Mouse (Mus musculus): Measurements from ENCODE around the gene Sctr. TPM values are rescaled to one million over a fixed set of nuclear protein-coding genes. Genes with fewer than 3 reads are reported as not detected.

Gene Sctr
- polyA plus RNA-seq, 1 experiment from 2014 or later: 1.3 TPM

- 0 out of 2 replicates have a peak, but pooled peaks cover 2% of the 10 kb centered on the region for H3K4me1 ChIP-seq (replicated peaks; ENCODE audit: control insufficient read depth, insufficient read depth, low read length)
- no peak overlapping the region for H3K4me2 ChIP-seq (ENCODE audit: low read length)
- H3K4me3 ChIP-seq (ENCODE audit: low read depth, low read length): no peak overlapping the region
- WGBS: 70% methylated on average over 6 of the region's 6 CpGs
- no peak for ATAC-seq (replicated peaks; ENCODE audit: low FRiP score, low TSS enrichment, low read depth)
- no peaks in the 10 kb centered on the region for H3K27me3 ChIP-seq (replicated peaks; ENCODE audit: control insufficient read depth, insufficient read depth, low read length)
- no peaks in the 10 kb centered on the region for H3K9me3 ChIP-seq (ENCODE audit: control insufficient read depth, low read length)
- no peak overlapping the region for H3K9ac ChIP-seq (ENCODE audit: low read length)
- no peaks in the 10 kb centered on the region for H3K36me3 ChIP-seq (ENCODE audit: control insufficient read depth, insufficient read depth, low read length)
- no peak for DNase-seq (ENCODE audit: low spot score)
- H3K27ac ChIP-seq (ENCODE audit: low read depth): no peak overlapping the region
Observed at GRCm38 (mm10) chr1:120055475-120055874, 48.8 kb downstream of the Sctr start.

- 0 out of 2 replicates have a peak, but pooled peaks cover 2% of the 10 kb centered on the region for H3K4me1 ChIP-seq (replicated peaks; ENCODE audit: control insufficient read depth, insufficient read depth, low read length)
- DNase-seq (ENCODE audit: low spot score): no peak
- WGBS: 79% methylated on average over 7 of the region's 7 CpGs
- H3K4me2 ChIP-seq (ENCODE audit: low read length): no peak overlapping the region
- H3K27me3 ChIP-seq (replicated peaks; ENCODE audit: control insufficient read depth, insufficient read depth, low read length): no peaks in the 10 kb centered on the region
- ATAC-seq (replicated peaks; ENCODE audit: low FRiP score, low TSS enrichment, low read depth): no peak
- H3K9ac ChIP-seq (ENCODE audit: low read length): no peak overlapping the region
- no peaks in the 10 kb centered on the region for H3K36me3 ChIP-seq (ENCODE audit: control insufficient read depth, insufficient read depth, low read length)
- no peaks in the 10 kb centered on the region for H3K9me3 ChIP-seq (ENCODE audit: control insufficient read depth, low read length)
- no peak overlapping the region for H3K4me3 ChIP-seq (ENCODE audit: low read depth, low read length)
- no peak overlapping the region for H3K27ac ChIP-seq (ENCODE audit: low read depth)
Observed at GRCm38 (mm10) chr1:120056236-120056635, 49.5 kb downstream of the Sctr start.

- no peak for ATAC-seq (replicated peaks; ENCODE audit: low FRiP score, low TSS enrichment, low read depth)
- H3K4me2 ChIP-seq (ENCODE audit: low read length): no peak overlapping the region
Observed at GRCm38 (mm10) chr1:120057044-120057443, 50.4 kb downstream of the Sctr start.

GRCm38 (mm10) chr1:120057674-120058430, 51.2 kb downstream of the Sctr start:
- no peak for ATAC-seq (replicated peaks; ENCODE audit: low FRiP score, low TSS enrichment, low read depth)
- Histone ChIP-seq H3K4me2 (ENCODE audit: low read length) (no peak overlapping the region), H3K9me3 (ENCODE audit: control insufficient read depth, low read length) (no peaks in the 10 kb centered on the region), H3K4me1 (replicated peaks; ENCODE audit: control insufficient read depth, insufficient read depth, low read length) (0 out of 2 replicates have a peak, but pooled peaks cover 2% of the 10 kb centered on the region), H3K27me3 (replicated peaks; ENCODE audit: control insufficient read depth, insufficient read depth, low read length) (no peaks in the 10 kb centered on the region), H3K27ac (ENCODE audit: low read depth) (no peak overlapping the region), H3K36me3 (ENCODE audit: control insufficient read depth, insufficient read depth, low read length) (no peaks in the 10 kb centered on the region), H3K4me3 (ENCODE audit: low read depth, low read length) (no peak overlapping the region), H3K9ac (ENCODE audit: low read length) (no peak overlapping the region)
- WGBS: 57% methylated on average over 8 of the region's 8 CpGs
- no peak for DNase-seq (ENCODE audit: low spot score)

More at GRCm38 (mm10) chr1:120057044-120057443, 50.4 kb downstream of the Sctr start:
- no peak overlapping the region for H3K27ac ChIP-seq (ENCODE audit: low read depth)
- no peak overlapping the region for H3K4me3 ChIP-seq (ENCODE audit: low read depth, low read length)
- no peak overlapping the region for H3K9ac ChIP-seq (ENCODE audit: low read length)
- H3K9me3 ChIP-seq (ENCODE audit: control insufficient read depth, low read length): no peaks in the 10 kb centered on the region
- H3K36me3 ChIP-seq (ENCODE audit: control insufficient read depth, insufficient read depth, low read length): no peaks in the 10 kb centered on the region
- no peak for DNase-seq (ENCODE audit: low spot score)
- no peaks in the 10 kb centered on the region for H3K27me3 ChIP-seq (replicated peaks; ENCODE audit: control insufficient read depth, insufficient read depth, low read length)
- WGBS: 59% methylated on average over 14 of the region's 14 CpGs
- 0 out of 2 replicates have a peak, but pooled peaks cover 2% of the 10 kb centered on the region for H3K4me1 ChIP-seq (replicated peaks; ENCODE audit: control insufficient read depth, insufficient read depth, low read length)

- Histone ChIP-seq H3K4me2 (ENCODE audit: low read length) (no peak overlapping the region), H3K9me3 (ENCODE audit: control insufficient read depth, low read length) (no peaks in the 10 kb centered on the region), H3K27ac (ENCODE audit: low read depth) (no peak overlapping the region), H3K4me1 (replicated peaks; ENCODE audit: control insufficient read depth, insufficient read depth, low read length) (0 out of 2 replicates have a peak, but pooled peaks cover 2% of the 10 kb centered on the region), H3K4me3 (ENCODE audit: low read depth, low read length) (no peak overlapping the region), H3K36me3 (ENCODE audit: control insufficient read depth, insufficient read depth, low read length) (no peaks in the 10 kb centered on the region), H3K9ac (ENCODE audit: low read length) (no peak overlapping the region), H3K27me3 (replicated peaks; ENCODE audit: control insufficient read depth, insufficient read depth, low read length) (no peaks in the 10 kb centered on the region)
- 75% methylated on average over 5 of the region's 5 CpGs for WGBS
- DNase-seq (ENCODE audit: low spot score) (no peak), ATAC-seq (replicated peaks; ENCODE audit: low FRiP score, low TSS enrichment, low read depth) (no peak)
Observed at GRCm38 (mm10) chr1:120060687-120061086, 54.0 kb downstream of the Sctr start.

- Histone ChIP-seq H3K27ac (ENCODE audit: low read depth) (no peak overlapping the region), H3K4me1 (replicated peaks; ENCODE audit: control insufficient read depth, insufficient read depth, low read length) (0 out of 2 replicates have a peak, but pooled peaks cover 1% of the 10 kb centered on the region), H3K4me2 (ENCODE audit: low read length) (no peak overlapping the region), H3K36me3 (ENCODE audit: control insufficient read depth, insufficient read depth, low read length) (no peaks in the 10 kb centered on the region), H3K4me3 (ENCODE audit: low read depth, low read length) (no peak overlapping the region), H3K9me3 (ENCODE audit: control insufficient read depth, low read length) (no peaks in the 10 kb centered on the region), H3K27me3 (replicated peaks; ENCODE audit: control insufficient read depth, insufficient read depth, low read length) (no peaks in the 10 kb centered on the region), H3K9ac (ENCODE audit: low read length) (no peak overlapping the region)
- ATAC-seq (replicated peaks; ENCODE audit: low FRiP score, low TSS enrichment, low read depth) (no peak), DNase-seq (ENCODE audit: low spot score) (no peak)
- 92% methylated on average over 7 of the region's 7 CpGs for WGBS
Observed at GRCm38 (mm10) chr1:120062231-120062630, 55.5 kb downstream of the Sctr start.

- Histone ChIP-seq H3K27ac (ENCODE audit: low read depth) (no peak overlapping the region), H3K27me3 (replicated peaks; ENCODE audit: control insufficient read depth, insufficient read depth, low read length) (no peaks in the 10 kb centered on the region), H3K4me3 (ENCODE audit: low read depth, low read length) (no peak overlapping the region), H3K36me3 (ENCODE audit: control insufficient read depth, insufficient read depth, low read length) (no peaks in the 10 kb centered on the region), H3K4me2 (ENCODE audit: low read length) (no peak overlapping the region), H3K9me3 (ENCODE audit: control insufficient read depth, low read length) (no peaks in the 10 kb centered on the region), H3K9ac (ENCODE audit: low read length) (no peak overlapping the region), H3K4me1 (replicated peaks; ENCODE audit: control insufficient read depth, insufficient read depth, low read length) (no peaks in the 10 kb centered on the region)
- no peak for DNase-seq (ENCODE audit: low spot score)
- no peak for ATAC-seq (replicated peaks; ENCODE audit: low FRiP score, low TSS enrichment, low read depth)
- WGBS: 92% methylated on average over 11 of the region's 11 CpGs
Observed at GRCm38 (mm10) chr1:120064036-120064682, 57.5 kb downstream of the Sctr start.

- DNase-seq (ENCODE audit: low spot score) (no peak), ATAC-seq (replicated peaks; ENCODE audit: low FRiP score, low TSS enrichment, low read depth) (no peak)
- Histone ChIP-seq H3K4me2 (ENCODE audit: low read length) (no peak overlapping the region), H3K9me3 (ENCODE audit: control insufficient read depth, low read length) (no peaks in the 10 kb centered on the region), H3K36me3 (ENCODE audit: control insufficient read depth, insufficient read depth, low read length) (no peaks in the 10 kb centered on the region), H3K27ac (ENCODE audit: low read depth) (no peak overlapping the region), H3K4me1 (replicated peaks; ENCODE audit: control insufficient read depth, insufficient read depth, low read length) (no peaks in the 10 kb centered on the region), H3K4me3 (ENCODE audit: low read depth, low read length) (no peak overlapping the region), H3K27me3 (replicated peaks; ENCODE audit: control insufficient read depth, insufficient read depth, low read length) (no peaks in the 10 kb centered on the region), H3K9ac (ENCODE audit: low read length) (no peak overlapping the region)
- WGBS: 72% methylated on average over 8 of the region's 8 CpGs
Observed at GRCm38 (mm10) chr1:120066159-120066558, 59.5 kb downstream of the Sctr start.
